Mouse (Mus musculus) testis, adult 2 months (tissue): ENCODE results near the gene Otub1. TPM values are rescaled to one million over a fixed set of nuclear protein-coding genes. Genes with fewer than 3 reads are reported as not detected.

Source experiments
- H3K27ac ChIP-seq: fragments of 200-500 bp; 2 replicates; pipeline ENCODE4 v1.5.1; 2012; ENCODE audit warnings: low read depth, low read length; ENCODE audit not compliant: control insufficient read depth, insufficient read depth
- H3K27me3 ChIP-seq: fragments of 200-500 bp; 2 replicates; pipeline ENCODE4 v1.6.1; 2012; ENCODE audit warnings: mild to moderate bottlenecking, low read length, moderate library complexity; ENCODE audit not compliant: control insufficient read depth, insufficient read depth
- H3K36me3 ChIP-seq: fragments of 200-500 bp; 2 replicates; pipeline ENCODE4 v1.6.1; 2012; ENCODE audit warnings: mild to moderate bottlenecking, low read length; ENCODE audit not compliant: control insufficient read depth, insufficient read depth
- H3K4me1 ChIP-seq: fragments of 200-500 bp; 2 replicates; pipeline ENCODE4 v1.6.1; 2012; ENCODE audit warnings: low read length; ENCODE audit not compliant: control insufficient read depth, insufficient read depth
- H3K4me3 ChIP-seq: fragments of 200-500 bp; 2 replicates; pipeline ENCODE4 v1.5.1; 2012; ENCODE audit warnings: low read depth, mild to moderate bottlenecking, low read length, moderate library complexity, mixed read lengths; ENCODE audit not compliant: control insufficient read depth
- CTCF ChIP-seq: fragments of 200-500 bp; IDR thresholded peaks from 2 replicates; pipeline ENCODE4 v1.5.1; 2012; ENCODE audit warnings: low read depth, mild to moderate bottlenecking, inconsistent platforms, low read length, moderate library complexity; ENCODE audit not compliant: control insufficient read depth, insufficient read depth, insufficient replicate concordance
- POLR2A ChIP-seq: fragments of 200-500 bp; IDR thresholded peaks from 2 replicates; pipeline ENCODE4 v1.6.1; 2012; ENCODE audit warnings: low read depth, mild to moderate bottlenecking, inconsistent platforms, low read length, moderate library complexity; ENCODE audit not compliant: control insufficient read depth
- polyA plus RNA-seq: library from polyadenylated mRNA; depleted of rRNA; stranded (reverse); fragments of >200 nt; gene quantifications from 2 replicates; pipeline ENCODE4 v1.2.3, GENCODE M21; 2012

The Otub1 gene
- polyA plus RNA-seq, 1 experiment = 49.4 TPM

GRCm38 (mm10) chr19:7185059-7185458 lies 21.1 kb downstream of the Otub1 start:
- peaks cover 14% of the 10 kb centered on the region for H3K4me1 ChIP-seq
- no peaks in the 10 kb centered on the region for H3K27me3 ChIP-seq
- no peaks in the 10 kb centered on the region for H3K36me3 ChIP-seq
- no peak overlapping the region for H3K27ac ChIP-seq
- no peak overlapping the region for H3K4me3 ChIP-seq
- TF ChIP-seq CTCF (no peak), POLR2A (no peak)

- no peak overlapping the region for H3K27ac ChIP-seq
- H3K27me3 ChIP-seq = no peaks in the 10 kb centered on the region
- TF ChIP-seq CTCF = no peak
- no peak for TF ChIP-seq POLR2A
- peaks cover 14% of the 10 kb centered on the region for H3K4me1 ChIP-seq
- H3K36me3 ChIP-seq = no peaks in the 10 kb centered on the region
- H3K4me3 ChIP-seq = no peak overlapping the region
Measured at GRCm38 (mm10) chr19:7183419-7183818, 22.7 kb downstream of the Otub1 start.

GRCm38 (mm10) chr19:7182273-7182949 lies 23.7 kb downstream of the Otub1 start:
- Histone ChIP-seq H3K27me3 (no peaks in the 10 kb centered on the region), H3K4me3 (peak overlapping the region; percentile 37), H3K27ac (peak overlapping the region; percentile 47; the same call in 1 of the 2 replicates), H3K4me1 (peaks cover 14% of the 10 kb centered on the region), H3K36me3 (no peaks in the 10 kb centered on the region)
- TF ChIP-seq POLR2A (no peak), CTCF (no peak)

GRCm38 (mm10) chr19:7181496-7181895 lies 24.6 kb downstream of the Otub1 start:
- H3K27ac ChIP-seq = no peak overlapping the region
- no peak overlapping the region for H3K4me3 ChIP-seq
- TF ChIP-seq CTCF (no peak), POLR2A (no peak)
- peaks cover 14% of the 10 kb centered on the region for H3K4me1 ChIP-seq
- H3K27me3 ChIP-seq = no peaks in the 10 kb centered on the region
- no peaks in the 10 kb centered on the region for H3K36me3 ChIP-seq

- H3K36me3 ChIP-seq = no peaks in the 10 kb centered on the region
- no peak overlapping the region for H3K4me3 ChIP-seq
- peaks cover 14% of the 10 kb centered on the region for H3K4me1 ChIP-seq
- no peak for TF ChIP-seq POLR2A
- TF ChIP-seq CTCF = no peak
- H3K27me3 ChIP-seq = no peaks in the 10 kb centered on the region
- H3K27ac ChIP-seq = no peak overlapping the region
Measured at GRCm38 (mm10) chr19:7180756-7181405, 25.2 kb downstream of the Otub1 start.

- Histone ChIP-seq H3K27ac (no peak overlapping the region), H3K4me3 (no peak overlapping the region), H3K36me3 (no peaks in the 10 kb centered on the region), H3K4me1 (peaks cover 14% of the 10 kb centered on the region), H3K27me3 (no peaks in the 10 kb centered on the region)
- no peak for TF ChIP-seq POLR2A
- TF ChIP-seq CTCF = no peak
Measured at GRCm38 (mm10) chr19:7178841-7179452, 27.2 kb downstream of the Otub1 start.

GRCm38 (mm10) chr19:7177804-7178511 lies 28.2 kb downstream of the Otub1 start:
- TF ChIP-seq CTCF (no peak), POLR2A (no peak)
- no peak overlapping the region for H3K4me3 ChIP-seq
- no peaks in the 10 kb centered on the region for H3K27me3 ChIP-seq
- H3K4me1 ChIP-seq = peaks cover 14% of the 10 kb centered on the region
- no peak overlapping the region for H3K27ac ChIP-seq
- H3K36me3 ChIP-seq = no peaks in the 10 kb centered on the region
